Mouse (Mus musculus) mature B cell (primary cell): Measurements from ENCODE around the gene Nsrp1.
"Not testable (repeated sequence)": the region's sequence is repeated elsewhere in the genome, so short reads cannot be mapped to it uniquely, and the experiment has no call there.

ENCODE experiments used
- in situ Hi-C: fragments of 300-500 bp; cut with MboI; formaldehyde crosslinking; loops from 2 replicates; pipeline ENCODE4 v1.14.3; 2019

Nsrp1 gene

GRCm38 (mm10) chr11:77078273-77079134 is at the start of gene Nsrp1:
TSS of gene Nsrp1 (minus strand) at chr11:77078435.
- in situ Hi-C loops = no loop called here

GRCm38 (mm10) chr11:77111141-77111540 is 32.9 kb upstream of the Nsrp1 start:
- in situ Hi-C loops = no loop called here

- in situ Hi-C loops = loop anchor here (10.0 kb wide), 1 partner anchor 206 kb away; no protein-coding TSS in a partner anchor
Measured at GRCm38 (mm10) chr11:77108442-77108841, 30.2 kb upstream of the Nsrp1 start.

GRCm38 (mm10) chr11:77107872-77108271 is 29.6 kb upstream of the Nsrp1 start:
- in situ Hi-C loops = loop anchor here (10.0 kb wide), 1 partner anchor 207 kb away; no protein-coding TSS in a partner anchor

- in situ Hi-C loops = loop anchor here (10.0 kb wide), 1 partner anchor 208 kb away; no protein-coding TSS in a partner anchor
Measured at GRCm38 (mm10) chr11:77106961-77107360, 28.7 kb upstream of the Nsrp1 start.

- in situ Hi-C loops = loop anchor here (10.0 kb wide), 1 partner anchor 214 kb away; no protein-coding TSS in a partner anchor
Measured at GRCm38 (mm10) chr11:77100137-77100937, 22.1 kb upstream of the Nsrp1 start.

GRCm38 (mm10) chr11:77098332-77098972 is 20.2 kb upstream of the Nsrp1 start:
- in situ Hi-C loops = loop anchor here (10.0 kb wide), 1 partner anchor 346 kb away; no protein-coding TSS in a partner anchor

- in situ Hi-C loops = loop anchor here (10.0 kb wide), 1 partner anchor 348 kb away; no protein-coding TSS in a partner anchor
Measured at GRCm38 (mm10) chr11:77096991-77097390, 18.8 kb upstream of the Nsrp1 start.

GRCm38 (mm10) chr11:77096581-77096980 is 18.3 kb upstream of the Nsrp1 start:
- in situ Hi-C loops = loop anchor here (10.0 kb wide), 1 partner anchor 348 kb away; no protein-coding TSS in a partner anchor

- in situ Hi-C loops = loop anchor here (10.0 kb wide), 1 partner anchor 350 kb away; no protein-coding TSS in a partner anchor
Measured at GRCm38 (mm10) chr11:77095206-77095605, 17.0 kb upstream of the Nsrp1 start.

GRCm38 (mm10) chr11:77094136-77094535 is 15.9 kb upstream of the Nsrp1 start:
- in situ Hi-C loops = loop anchor here (10.0 kb wide), 1 partner anchor 351 kb away; no protein-coding TSS in a partner anchor

- in situ Hi-C loops = loop anchor here (10.0 kb wide), 1 partner anchor 352 kb away; no protein-coding TSS in a partner anchor
Measured at GRCm38 (mm10) chr11:77093208-77093607, 15.0 kb upstream of the Nsrp1 start.

GRCm38 (mm10) chr11:77089162-77089561 is 10.9 kb upstream of the Nsrp1 start:
- in situ Hi-C loops = no loop called here

GRCm38 (mm10) chr11:77087004-77087403 is 8.8 kb upstream of the Nsrp1 start:
- in situ Hi-C loops = no loop called here

GRCm38 (mm10) chr11:77084001-77084682 is 5.9 kb upstream of the Nsrp1 start:
- in situ Hi-C loops = no loop called here

GRCm38 (mm10) chr11:77079361-77079760 is 1.1 kb upstream of the Nsrp1 start:
- in situ Hi-C loops = no loop called here

- in situ Hi-C loops = no loop called here
Measured at GRCm38 (mm10) chr11:77077792-77078191, 443 bp downstream of the Nsrp1 start.

- in situ Hi-C loops = not testable (repeated sequence)
Measured at GRCm38 (mm10) chr11:77077331-77077730, 904 bp downstream of the Nsrp1 start.

- in situ Hi-C loops = no loop called here
Measured at GRCm38 (mm10) chr11:77070721-77071120, 7.5 kb downstream of the Nsrp1 start.

GRCm38 (mm10) chr11:77068825-77069224 is 9.4 kb downstream of the Nsrp1 start:
- in situ Hi-C loops = no loop called here

- in situ Hi-C loops = no loop called here
Measured at GRCm38 (mm10) chr11:77063406-77063805, 14.8 kb downstream of the Nsrp1 start.
